Mouse (Mus musculus): ENCODE data around the gene Ago1. TPM values are rescaled to one million over a fixed set of nuclear protein-coding genes. Genes with fewer than 3 reads are reported as not detected.

Gene Ago1
- total RNA-seq, 4 experiments from 2014 or later = 40.4 to 47.4 (median 45.4) TPM

DNA sequence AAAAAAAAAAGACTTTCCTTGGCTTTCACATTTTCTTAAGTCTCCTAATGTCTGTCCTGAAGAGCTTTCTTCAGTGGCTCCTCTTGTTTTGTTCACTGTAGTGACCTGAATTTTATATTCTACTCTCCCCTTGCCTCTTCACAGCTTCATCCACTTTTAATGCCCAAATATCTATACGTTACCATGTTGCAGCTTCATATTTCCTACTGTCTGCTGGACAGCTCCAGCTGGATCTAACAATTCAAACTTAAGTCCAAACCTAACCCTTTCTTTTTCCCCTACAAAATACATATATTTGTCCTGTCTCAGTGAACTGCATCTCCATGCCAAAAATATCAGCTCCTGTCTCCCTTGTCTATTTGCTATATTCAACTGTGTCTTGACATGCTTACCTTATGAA, 951 bp upstream of the Ago1 start:
- DNase-seq = no peak

DNA sequence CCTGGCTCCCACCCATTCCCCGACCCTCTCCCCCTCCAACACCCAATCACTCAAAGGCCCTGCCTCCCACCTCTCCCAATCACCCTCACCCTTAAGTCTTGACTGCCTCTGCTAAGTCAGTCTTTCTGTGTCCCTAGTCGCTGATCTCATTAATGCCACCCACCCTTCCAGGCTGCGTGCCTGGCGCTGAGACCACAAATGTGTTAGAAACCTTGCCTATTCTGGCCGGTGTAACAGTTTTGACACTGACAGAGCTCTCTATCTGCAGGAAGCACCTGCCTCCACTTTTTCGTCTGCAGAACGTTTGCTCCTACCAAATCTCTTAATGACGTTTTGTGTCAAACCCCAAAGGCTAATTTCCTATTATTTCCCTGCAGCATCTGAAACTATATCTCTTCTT, 542 bp upstream of the Ago1 start:
- no peak for DNase-seq

DNA sequence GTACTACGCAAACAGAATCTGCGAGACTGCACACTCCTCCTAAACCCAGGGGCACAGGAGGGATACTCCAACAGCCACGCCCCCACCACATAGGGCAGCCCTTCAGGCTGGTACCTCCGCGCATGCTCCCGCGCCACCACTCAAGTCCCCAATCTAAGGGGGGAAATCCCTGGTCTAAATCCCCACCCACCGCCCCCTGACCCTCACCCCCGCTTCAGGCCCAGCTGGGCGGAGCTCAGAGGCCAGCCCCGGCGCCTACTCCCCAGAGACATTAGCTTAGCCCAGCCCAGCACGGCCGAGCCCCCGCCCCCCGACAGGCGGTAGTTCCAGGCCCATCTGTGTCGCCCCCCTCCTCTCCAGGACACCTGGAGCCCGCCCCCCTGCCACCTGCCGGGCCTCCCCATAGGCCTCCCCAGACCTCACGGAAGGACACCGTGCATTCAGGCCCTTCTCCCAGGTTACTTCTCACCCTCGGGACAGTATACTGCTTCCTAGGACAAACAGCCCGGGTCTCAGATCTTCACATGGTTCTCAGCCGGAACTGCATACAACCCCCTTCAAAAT, 580 bp downstream of the Ago1 start:
- DNase-seq = peak; percentile 51

DNA sequence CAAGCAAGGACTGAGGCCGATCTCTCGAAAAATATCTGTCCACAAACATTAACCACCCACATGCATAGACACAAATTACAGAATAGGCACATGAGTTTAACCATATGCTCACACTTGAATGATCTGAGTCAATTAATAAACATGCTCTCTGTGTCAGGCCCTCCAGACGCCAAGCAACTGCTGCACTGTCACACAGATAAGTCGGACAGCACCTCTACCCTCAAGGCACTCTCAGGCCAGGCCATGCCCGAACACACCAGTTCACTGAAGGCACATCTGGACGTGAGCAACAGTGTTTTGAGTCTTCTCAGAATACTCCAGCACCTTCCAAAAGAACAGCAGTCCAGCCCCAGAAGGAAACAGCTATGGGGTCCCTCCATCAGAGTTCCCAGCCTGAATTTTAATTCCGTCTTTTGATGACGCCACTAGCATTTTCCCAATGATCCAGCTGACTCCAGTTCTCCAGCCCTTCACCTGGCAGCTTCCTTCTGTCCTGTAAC, 2.1 kb downstream of the Ago1 start:
- no peak for DNase-seq

DNA sequence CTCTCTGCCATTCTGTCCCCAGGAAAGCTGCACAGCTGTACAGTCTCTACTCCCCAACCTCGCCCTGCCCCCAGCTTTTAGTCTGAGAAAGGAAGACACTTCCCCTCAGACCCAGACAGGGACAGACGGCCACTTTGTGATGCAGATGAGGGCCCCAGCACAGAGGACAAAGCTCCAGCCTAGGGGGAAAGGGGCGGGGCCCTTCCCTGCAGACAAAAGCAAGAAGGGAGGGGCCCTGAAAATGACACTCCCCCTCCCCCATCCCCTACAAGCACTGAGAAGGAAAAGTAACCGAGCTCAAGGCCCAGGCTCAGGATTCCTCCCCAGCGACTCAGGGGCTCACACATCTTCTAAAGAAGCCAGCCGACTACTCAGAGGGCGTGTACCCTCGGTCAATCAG, 2.5 kb downstream of the Ago1 start:
- DNase-seq = no peak

DNA sequence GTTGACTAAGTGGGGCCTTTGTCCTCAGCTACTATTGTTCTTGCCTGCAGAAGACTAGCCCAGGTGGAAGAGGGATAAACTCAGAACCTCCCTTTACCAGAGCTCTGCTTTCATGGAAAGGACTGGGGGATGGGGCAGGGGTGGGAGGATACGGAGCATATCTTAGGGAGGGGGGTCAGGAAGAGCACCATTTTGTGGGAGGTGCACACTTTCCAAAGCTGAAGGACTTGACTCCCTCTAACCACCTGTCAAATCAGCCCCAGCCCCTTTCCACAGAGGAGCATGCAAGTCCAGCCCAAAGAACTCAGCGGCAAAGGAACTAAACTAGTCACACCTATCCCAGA, 3.5 kb downstream of the Ago1 start:
- DNase-seq = no peak

DNA sequence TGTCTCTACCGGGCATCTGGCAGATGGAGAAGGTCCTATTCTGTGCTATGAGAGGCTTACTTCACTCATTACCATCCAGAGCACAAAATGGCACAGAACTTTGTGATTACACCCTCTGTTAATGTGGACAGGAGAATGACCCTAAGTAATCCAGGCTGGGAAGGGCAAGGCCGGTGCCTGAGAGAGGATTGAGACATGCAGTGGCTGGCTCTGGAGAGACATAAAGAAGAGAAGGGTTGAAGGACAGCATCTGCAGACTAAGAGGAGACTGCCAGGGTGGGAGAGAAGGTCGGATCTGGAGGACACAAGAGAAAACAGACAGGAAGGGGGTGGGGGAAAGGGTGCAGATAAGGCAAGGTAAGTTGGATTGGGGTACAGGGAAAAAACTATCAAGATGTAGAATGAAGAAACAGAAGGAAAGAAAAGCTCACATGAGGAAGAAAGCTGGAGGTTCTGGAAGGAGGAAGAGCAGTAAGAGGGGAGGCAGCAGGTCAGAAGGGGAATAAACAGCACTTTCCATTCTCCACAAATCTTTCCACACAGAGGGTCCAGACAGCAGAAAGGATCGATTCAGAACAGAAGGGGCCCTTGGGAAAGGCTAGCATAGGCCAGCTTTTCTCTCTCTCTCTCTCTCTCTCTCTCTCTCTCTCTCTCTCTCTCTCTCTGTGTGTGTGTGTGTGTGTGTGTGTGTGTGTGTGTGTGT, 4.0 kb downstream of the Ago1 start:
- no peak for DNase-seq

DNA sequence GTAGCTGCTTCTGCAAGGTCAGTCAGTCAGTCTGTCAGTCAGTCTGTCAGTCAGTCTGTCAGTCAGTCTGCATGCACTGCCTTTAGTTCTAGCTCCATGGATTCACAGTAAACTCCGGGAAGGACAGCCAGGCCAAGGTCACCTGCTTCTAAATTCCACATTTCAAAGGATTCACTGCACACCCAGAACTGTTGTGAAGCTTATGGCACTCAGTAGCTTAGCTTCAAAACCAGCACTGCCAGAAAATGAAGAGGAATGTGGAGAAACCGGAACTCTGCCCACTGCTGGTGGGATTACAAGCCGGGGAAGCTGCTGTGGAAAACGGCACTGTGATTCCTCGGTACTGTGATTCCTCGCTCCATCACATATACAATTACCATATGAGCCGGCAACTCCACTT, 12.9 kb downstream of the Ago1 start:
- DNase-seq = no peak

DNA sequence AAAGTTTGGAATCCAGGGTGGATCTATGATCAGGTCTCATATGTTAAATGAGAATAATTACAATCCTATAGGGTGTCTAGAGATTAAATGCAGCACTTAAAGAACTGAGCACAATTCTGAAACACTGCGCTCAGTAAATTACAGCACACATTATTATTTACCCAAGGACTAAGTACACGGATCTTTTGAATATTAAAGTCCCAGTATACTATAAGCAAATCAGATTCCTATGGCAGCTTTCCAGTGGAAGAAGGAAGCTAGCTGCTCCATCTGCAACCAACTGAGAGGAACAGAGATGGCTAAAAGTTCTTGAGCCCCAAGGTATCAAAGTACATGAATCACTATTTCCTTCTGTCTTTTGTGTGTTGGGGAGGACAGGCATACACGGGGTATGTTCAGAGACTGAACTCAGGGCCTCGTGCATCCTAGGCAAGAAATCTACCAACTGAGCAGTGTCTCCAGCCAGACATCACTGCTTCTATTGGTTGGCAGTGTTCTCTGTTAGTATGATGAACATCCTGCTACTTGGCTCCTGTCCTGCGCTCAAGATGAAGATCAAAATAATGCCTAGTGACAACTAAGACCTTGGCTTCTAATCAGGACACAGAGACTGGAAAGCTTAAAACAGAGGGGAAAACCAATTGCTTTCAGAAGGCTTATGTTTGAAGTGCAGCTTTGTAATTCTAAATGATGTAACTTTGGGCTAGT, 13.7 kb downstream of the Ago1 start:
- DNase-seq = no peak

DNA sequence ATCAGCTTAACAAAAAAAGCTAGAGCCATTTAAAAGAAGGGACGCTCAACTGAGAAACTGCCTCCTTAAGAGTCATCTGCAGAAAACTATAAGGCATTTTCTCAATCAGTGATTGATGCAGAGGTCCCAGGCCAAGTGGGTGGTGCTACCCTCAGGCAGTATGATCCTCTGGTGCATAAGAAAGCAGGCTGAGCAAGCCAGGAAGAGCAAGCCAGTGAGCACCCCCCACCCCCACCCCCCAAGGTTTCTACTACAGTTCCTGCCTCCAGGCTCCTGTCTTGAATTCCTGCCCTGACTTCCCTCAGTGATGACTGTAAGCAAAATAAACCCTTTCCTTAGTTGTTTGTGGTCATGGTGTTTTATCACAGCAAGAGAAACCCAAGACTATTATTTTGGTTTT, 18.1 kb downstream of the Ago1 start:
- no peak for DNase-seq

DNA sequence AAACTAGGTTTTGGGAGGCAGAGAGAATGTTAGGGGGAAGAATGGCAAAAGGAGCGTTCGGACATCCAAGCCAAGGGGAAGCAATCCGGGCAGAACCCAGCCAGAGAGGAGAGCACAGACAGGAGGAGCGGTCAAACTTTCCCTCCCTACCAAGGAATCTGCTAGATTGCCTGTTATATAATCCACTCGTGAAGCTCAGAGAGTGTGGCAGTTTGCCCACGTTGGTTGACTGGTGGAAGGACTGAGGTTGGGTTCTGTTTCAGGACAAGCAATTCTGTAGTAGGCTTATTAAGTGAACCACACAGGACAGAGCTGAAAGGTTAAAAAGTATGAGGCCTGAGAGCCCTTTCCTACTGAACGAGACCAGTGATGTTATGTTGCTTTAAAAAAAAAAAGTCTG, 21.3 kb downstream of the Ago1 start:
- DNase-seq = no peak

DNA sequence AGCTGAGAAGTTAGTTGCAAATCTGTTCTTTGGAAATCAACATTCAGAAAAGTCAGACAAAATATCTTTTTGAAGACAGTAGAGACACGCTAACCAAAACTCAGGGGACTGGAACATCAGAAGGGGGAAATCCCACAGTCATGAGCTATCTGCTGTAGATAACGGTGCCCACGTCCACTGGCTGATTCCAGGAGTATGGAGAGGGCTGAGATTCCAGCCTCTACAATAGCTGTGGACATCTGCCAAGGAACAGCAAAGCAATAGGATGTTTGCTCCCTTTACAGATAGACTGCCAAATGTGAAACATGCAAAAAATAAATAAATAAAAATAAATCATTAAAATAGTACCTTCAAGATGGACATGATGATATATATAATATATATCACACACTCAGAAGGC, 23.9 kb downstream of the Ago1 start:
- no peak for DNase-seq

DNA sequence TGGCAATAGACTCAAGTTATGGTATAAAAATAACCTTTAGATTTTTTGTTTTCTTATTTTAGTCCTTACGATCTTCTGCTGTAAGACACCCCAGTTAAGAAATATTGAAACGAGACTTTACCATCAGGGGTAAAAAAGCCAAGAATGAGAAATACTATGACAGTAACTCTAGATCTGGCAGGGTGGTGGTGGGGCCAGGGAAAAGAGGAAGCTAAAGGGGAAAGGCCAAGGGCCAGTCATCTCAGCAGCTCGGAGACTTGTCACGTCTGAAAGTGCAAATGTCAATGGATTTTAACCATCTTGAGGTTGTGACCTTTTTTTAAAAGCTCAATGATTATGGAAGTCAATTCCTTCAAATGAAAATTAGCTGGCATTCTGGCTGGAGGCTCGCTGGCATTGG, 30.1 kb downstream of the Ago1 start:
- no peak for DNase-seq

DNA sequence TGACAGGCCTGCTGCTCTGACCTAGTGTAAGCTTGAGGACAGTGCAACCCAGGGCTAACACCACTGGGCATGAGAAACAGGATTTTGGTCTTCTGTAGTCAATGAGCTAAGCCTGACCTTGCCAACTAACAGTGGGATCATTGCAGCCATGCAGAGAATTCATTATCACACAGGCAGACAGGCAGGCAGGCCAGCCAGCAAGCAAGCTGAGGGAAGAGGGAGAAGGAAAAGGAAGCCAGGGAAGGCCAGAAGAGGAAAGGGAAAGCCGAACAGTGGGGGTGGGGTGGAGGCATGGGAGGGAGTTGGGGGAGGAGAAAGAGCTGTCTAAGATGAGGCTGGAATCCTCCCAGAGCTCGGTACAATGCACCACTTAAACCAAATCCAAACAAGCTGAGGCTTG, 32.1 kb downstream of the Ago1 start:
- no peak for DNase-seq

DNA sequence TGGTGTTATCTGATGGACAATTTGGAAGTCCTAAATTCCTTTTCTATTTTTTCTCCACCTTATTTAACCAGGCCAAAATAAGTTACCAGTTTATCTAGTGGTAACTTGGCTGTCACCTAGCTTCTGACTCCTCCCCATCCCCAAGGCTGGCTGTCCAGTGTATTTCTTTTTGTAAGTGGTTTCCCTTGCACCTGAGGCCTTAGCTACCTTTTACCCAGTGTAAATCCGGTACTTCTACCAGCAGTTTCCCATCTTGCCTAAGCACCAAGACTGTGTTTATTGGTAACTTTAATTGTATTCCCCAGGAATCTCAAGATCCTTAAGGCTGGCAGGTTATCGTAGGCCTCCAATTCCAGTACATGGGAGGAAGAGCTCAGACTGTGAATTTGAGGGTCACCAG, 34.3 kb downstream of the Ago1 start:
- no peak for DNase-seq

DNA sequence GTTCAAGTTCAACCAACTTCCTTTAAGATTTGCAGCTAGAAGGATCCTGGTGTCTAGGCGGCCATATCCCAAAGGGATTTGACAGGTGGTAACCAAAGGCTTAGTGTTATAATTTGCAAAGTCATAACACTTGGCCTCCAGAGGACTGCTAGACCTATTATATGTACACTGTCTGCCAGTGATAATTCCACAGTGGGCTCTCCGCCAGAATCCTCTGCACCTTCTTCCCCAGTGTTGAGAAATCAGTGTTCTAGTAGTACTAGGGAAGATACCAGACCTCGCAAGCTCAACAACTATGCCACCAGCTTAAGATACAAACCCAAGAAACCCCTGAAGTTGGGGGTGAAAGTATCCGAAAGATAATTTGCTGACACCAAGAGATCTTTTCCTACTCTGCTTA, 35.2 kb downstream of the Ago1 start:
- no peak for DNase-seq

DNA sequence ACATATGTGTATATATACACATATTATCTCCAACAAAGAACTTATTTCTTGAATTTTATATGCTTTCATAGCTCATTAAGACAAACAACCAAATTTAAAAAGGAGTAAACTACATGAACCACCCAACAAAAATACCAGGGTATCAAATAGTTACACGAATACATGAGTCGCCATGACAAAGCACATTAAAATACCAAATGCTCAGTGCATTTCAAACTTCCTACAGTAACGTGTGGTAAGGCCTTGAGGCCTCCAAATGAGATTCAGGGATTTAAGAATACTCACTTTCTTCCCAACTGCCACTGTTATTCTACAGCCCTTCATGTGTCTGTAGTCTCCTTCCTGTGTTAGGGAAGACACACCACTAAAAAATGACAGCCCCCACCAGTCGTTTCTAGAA, 36.6 kb downstream of the Ago1 start:
- DNase-seq = no peak

DNA sequence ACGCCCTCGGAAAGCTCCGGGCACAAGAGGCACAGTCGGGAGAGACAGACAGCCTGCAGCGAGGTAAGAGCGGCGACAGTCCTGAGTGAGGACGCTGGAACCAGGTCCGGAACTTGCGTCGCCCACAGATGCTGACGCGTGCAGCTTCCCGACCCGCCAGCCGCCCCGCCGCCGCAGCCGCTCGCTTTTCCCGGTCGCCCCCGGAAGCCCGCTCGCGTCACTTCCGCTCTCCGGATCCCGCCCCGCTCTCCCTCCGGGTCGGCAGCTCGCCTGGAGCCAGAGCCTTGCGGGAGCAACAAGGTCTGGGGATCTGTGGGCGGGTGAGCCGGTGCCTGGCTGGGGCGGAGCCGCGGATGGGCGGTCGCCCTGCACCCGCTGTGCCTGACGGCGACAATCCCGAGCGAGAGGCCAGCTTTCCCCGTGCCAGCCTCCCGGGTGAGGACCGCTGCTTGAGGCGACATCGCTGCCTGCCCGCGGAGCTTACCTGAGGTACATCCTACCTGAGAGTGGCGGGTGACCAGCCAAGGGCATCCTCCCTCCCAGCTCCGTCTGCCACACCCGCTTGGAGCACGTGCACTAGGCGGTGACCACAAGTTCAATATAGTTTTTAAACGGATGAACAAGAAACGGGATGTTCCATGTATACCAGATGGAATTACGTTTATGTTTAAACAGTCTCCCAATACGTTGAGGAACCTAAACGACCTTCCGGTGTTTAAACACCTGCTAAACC, 38.9 kb downstream of the Ago1 start, which contains the start of gene Ago3:
TSS of gene Ago3 (minus strand) at position 210 of the 733 bp plus-strand sequence.
- DNase-seq = peak; percentile 94

DNA sequence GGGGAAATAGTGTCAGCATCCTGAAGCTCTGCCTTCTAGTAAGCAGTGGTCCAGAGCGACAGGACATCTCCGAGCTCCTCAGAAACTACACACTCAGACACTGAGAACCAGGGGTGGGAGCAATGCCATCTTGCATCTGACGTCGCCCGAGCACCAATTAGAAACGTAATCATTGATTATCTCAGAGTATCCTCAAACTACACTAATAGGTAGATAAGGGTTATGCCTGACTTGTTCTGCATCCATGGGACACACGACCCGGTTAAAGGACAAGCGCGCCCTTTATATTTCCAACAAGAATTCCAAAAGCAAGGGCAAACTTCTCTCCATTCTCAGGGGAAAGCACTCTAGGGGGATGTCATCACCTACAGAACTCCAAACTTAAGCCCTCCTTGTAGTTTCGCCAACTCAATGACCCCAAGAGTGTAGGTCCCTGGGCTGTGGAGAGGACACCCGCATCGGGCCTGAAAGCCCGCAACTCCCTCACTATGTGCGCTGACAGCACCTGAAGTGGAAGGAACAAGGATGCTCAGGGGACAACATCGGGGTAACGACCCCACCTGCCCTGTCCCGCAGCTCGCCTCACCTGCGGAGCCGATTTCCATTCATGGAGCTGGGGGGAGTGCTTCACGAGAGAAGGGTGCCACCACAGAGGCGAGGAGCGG, 39.6 kb downstream of the Ago1 start:
- DNase-seq = no peak

DNA sequence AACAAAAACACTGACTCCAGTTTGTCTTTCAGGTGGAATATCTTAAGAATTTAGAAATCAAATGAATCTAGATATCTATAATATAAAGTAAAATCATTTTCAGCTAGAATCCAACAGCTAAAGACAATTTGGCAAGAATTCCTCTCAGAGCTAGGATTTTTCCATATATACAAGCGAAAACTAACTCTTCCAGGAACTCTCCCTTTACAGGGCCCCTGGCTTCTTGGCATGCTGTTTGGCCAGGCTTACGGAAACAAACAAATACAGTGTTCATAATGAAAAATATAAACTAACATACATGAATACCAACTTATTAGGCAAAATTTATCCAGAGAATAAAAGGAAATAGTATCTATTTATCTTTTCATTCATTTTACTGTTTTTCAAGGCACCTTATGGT, 44.5 kb downstream of the Ago1 start:
- no peak for DNase-seq

DNA sequence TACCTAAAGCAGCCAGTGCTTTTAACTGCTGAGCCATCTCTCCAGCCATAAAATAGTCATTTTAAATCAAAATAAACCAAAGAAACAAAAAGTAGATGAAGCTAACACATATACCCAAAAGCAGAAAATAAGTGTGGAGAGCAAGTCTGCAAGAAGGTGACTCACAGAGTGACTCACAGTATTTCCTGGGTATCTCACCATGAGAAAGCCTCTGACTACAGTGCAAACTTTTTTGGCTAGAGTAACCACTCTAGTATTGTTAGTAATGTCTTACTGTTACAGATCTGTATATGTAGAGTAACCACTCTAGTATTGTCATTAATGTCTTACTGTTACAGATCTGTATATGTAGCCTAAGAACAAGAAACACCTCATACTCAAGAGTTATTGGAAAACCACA, 52.7 kb downstream of the Ago1 start:
- no peak for DNase-seq

DNA sequence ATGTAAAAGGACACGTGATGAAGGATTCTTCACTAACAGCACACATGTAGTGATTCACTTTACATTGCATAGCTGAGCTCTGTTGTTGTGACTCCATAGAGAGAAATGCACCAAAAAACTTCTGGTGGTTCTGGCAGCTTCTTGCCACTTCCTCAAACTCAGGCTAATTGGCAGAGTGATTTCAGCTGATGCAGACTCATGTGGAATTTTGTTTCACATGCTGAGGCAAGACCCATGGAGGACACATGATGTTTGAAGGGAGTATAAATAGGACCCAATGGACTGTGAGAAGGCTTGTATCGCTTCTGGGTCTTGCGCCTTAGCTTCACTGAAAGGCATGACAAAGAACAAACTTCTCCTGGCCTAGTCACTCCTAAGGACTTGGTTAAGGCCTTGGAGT, 55.9 kb downstream of the Ago1 start:
- DNase-seq = no peak

Measured in adrenal gland, adult 8-10 months (tissue).